Mouse (Mus musculus): ENCODE results near the gene Trp53tg5.

GRCm38 (mm10) chr2:164497691-164498268 is 24.3 kb upstream of the Trp53tg5 start:
- TF ChIP-seq CTCF (conservative IDR thresholded peaks at IDR 0.05; ENCODE audit: low read length) = no peak
- TF ChIP-seq NANOG (IDR thresholded peaks at IDR 0.05; ENCODE audit: borderline replicate concordance, low read length) = no peak

All from E14TG2a.4 (cell line).